Mouse (Mus musculus): Measurements from ENCODE around the gene Vmn1r93.
"Not testable (repeated sequence)": the region's sequence is repeated elsewhere in the genome, so short reads cannot be mapped to it uniquely, and the experiment has no call there.

- TF ChIP-seq POLR2A (IDR thresholded peaks at IDR 0.05; ENCODE audit: low read depth, low read length); CTCF (IDR thresholded peaks at IDR 0.05; ENCODE audit: extremely low read depth, insufficient read length, insufficient replicate concordance, low read depth, low read length): not testable (repeated sequence)
Observed at GRCm38 (mm10) chr7:20122479-20122878, 16.4 kb downstream of the Vmn1r93 start, which contains the start of gene Gm16442.

All from small intestine, adult 2 months (tissue).